Mouse (Mus musculus) CH12.LX (cell line): Measurements from ENCODE around the gene Naa40.

Experiments used
- BHLHE40 ChIP-seq: IDR thresholded peaks from 2 replicates; pipeline ENCODE4 v1.6.1; 2011; ENCODE audit warnings: mild to moderate bottlenecking, low read depth, low read length, improper control_type of control experiment
- CTCF ChIP-seq, 2 experiments: IDR thresholded peaks in 1 of 2; conservative IDR thresholded peaks in 1 of 2; 2 replicates each; pipeline ENCODE4 v1.5.1; 2011 to 2012; ENCODE audit warnings: low read depth in 2 of 2, low read length in 2 of 2, improper control_type of control experiment in 1 of 2, inconsistent platforms in 1 of 2, mild to moderate bottlenecking in 1 of 2, moderate library complexity in 1 of 2
- EP300 ChIP-seq: IDR thresholded peaks from 2 replicates; pipeline ENCODE4 v1.6.1; 2011; ENCODE audit warnings: low read length, improper control_type of control experiment
- ETS1 ChIP-seq: conservative IDR thresholded peaks from 2 replicates; pipeline ENCODE4 v1.6.1; 2012; ENCODE audit warnings: low read depth, mild to moderate bottlenecking, inconsistent platforms, low read length, improper control_type of control experiment, moderate library complexity
- MAFK ChIP-seq: IDR thresholded peaks from 2 replicates; pipeline ENCODE4 v1.6.1; 2011; ENCODE audit warnings: low read length, improper control_type of control experiment; ENCODE audit not compliant: insufficient replicate concordance
- MYC ChIP-seq: IDR thresholded peaks from 2 replicates; pipeline ENCODE4 v1.6.1; 2011; ENCODE audit warnings: low read depth, mild to moderate bottlenecking, improper control_type of control experiment, low read length
- NRF1 ChIP-seq: IDR thresholded peaks from 2 replicates; pipeline ENCODE4 v1.6.1; 2014; ENCODE audit warnings: low read depth, mild to moderate bottlenecking, inconsistent platforms, low read length, improper control_type of control experiment, moderate library complexity
- PAX5 ChIP-seq: IDR thresholded peaks from 2 replicates; pipeline ENCODE4 v1.6.1; 2012; ENCODE audit warnings: low read length, inconsistent platforms, mixed read lengths
- POLR2A ChIP-seq: IDR thresholded peaks from 2 replicates; pipeline ENCODE4 v1.6.1; 2011; ENCODE audit warnings: low read depth, mild to moderate bottlenecking, improper control_type of control experiment, low read length
- RAD21 ChIP-seq: IDR thresholded peaks from 2 replicates; pipeline ENCODE4 v1.6.1; 2011; ENCODE audit warnings: low read depth, mild to moderate bottlenecking, low read length, improper control_type of control experiment, moderate library complexity
- RCOR1 ChIP-seq: conservative IDR thresholded peaks from 2 replicates; pipeline ENCODE4 v1.6.1; 2012; ENCODE audit warnings: low read depth, mild to moderate bottlenecking, inconsistent platforms, low read length, improper control_type of control experiment
- TCF12 ChIP-seq: IDR thresholded peaks from 2 replicates; pipeline ENCODE4 v1.6.1; 2014; ENCODE audit warnings: low read depth, mild to moderate bottlenecking, inconsistent platforms, low read length, improper control_type of control experiment
- ZC3H11A ChIP-seq: IDR thresholded peaks from 2 replicates; pipeline ENCODE4 v1.6.1; 2012; ENCODE audit warnings: low read depth, mild to moderate bottlenecking, inconsistent platforms, low read length, improper control_type of control experiment
- ZNF384 ChIP-seq: IDR thresholded peaks from 2 replicates; pipeline ENCODE4 v1.6.1; 2012; ENCODE audit warnings: low read depth, low read length, improper control_type of control experiment, inconsistent platforms

GRCm38 (mm10) chr19:7276053-7276659, 35.2 kb upstream of the Naa40 start:
- TF ChIP-seq MYC (no peak), POLR2A (no peak), EP300 (no peak), ETS1 (no peak), BHLHE40 (no peak), RAD21 (no peak), RCOR1 (no peak), TCF12 (no peak), MAFK (no peak), ZNF384 (no peak), CTCF (conservative IDR thresholded peaks at IDR 0.05 in 1 of 2, IDR thresholded peaks at IDR 0.05 in 1 of 2; ENCODE audit: low read depth in 2 of 2, low read length in 2 of 2) (no peak), NRF1 (no peak), ZC3H11A (no peak), PAX5 (no peak)
